ENCODE assay signal across 11 mouse cellular contexts in the genomic region with DNA sequence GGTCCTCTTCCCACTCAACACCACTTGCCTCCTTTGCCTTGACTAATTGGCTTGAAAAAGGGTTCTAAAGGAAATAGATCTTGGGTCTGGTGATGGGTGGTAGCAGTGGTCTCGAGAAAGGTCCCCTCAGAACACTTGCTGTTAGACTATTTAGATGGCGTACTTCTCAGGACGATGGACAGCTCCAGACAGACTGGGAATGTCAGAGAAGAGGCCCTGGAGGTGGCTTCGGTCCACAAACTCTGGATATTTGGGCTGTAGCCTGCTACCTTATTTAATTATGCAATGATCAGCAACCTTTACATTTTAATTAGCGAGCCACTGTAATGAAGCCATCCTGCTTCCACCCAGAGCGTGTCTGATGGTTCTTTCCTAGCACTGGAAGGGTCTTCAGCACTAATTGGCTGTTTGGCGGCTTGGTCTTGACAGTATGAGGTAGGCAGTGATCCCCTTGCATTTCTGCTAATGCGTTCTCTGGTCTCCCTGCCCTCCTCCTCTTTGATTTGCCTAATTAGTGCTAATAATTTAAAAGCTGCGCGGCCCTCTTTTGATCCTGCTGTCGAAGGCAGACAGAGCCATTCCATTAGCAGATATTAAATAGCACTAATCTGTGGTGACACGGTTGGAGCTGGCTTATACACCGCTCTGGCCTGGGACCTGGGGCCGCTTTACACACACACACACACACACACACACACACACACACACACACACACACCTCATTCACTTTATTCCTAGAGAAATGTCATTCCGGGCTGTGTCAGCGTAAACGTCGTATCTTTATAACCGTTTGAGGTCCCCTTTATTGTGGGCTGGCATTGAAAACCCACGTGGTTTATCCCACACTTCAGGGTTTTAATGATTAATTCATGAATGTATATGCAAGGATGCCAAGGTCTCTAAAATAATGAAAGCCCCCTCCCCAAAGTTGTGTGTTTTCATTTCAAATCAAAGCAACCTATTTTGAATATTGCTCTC.
DNase-seq lines count a peak whose midpoint lies in the region; ATAC-seq and TF ChIP-seq lines count a peak whose summit lies in the region.
"Had no signal": no experiment of that assay in that cellular context is flagged by ENCODE, and none has a peak within 500 bp of the region (broad histone marks: within the 10 kb centered on the region; RNA-seq: fewer than 3 reads in every experiment).

No protein-coding gene starts in this region.

- intact Hi-C loops in heart, postnatal 25 days (cut with DNase I), result no loop called here
- intact Hi-C loops in heart, postnatal 14 days (cut with DNase I), result no loop called here

- H3K9ac ChIP-seq in forebrain, postnatal 0 days, result no peak overlapping the region
- H3K9ac ChIP-seq in midbrain, embryonic 16.5 days (ENCODE audit: low read depth, low read length), result no peak overlapping the region

- WGBS in forebrain, postnatal 0 days, result 17% methylated on average over 20 of the region's 20 CpGs
- 27% methylated on average over 20 of the region's 20 CpGs for WGBS in midbrain, embryonic 16.5 days

- peak; percentile 68 for ATAC-seq in forebrain, postnatal 0 days
- ATAC-seq in midbrain, embryonic 16.5 days, result peak; percentile 89

- H3K4me1 ChIP-seq in forebrain, postnatal 0 days (ENCODE audit: insufficient read depth), result no peaks in the 10 kb centered on the region; the same call in 1 of the 2 replicates
- peaks cover 12% of the 10 kb centered on the region; the same call in 1 of the 2 replicates for H3K4me1 ChIP-seq in midbrain, embryonic 16.5 days (ENCODE audit: control insufficient read depth, insufficient read depth, low read length)

- H3K4me3 ChIP-seq in forebrain, postnatal 0 days (ENCODE audit: low read depth, low read length), result no peak overlapping the region
- no peak overlapping the region for H3K4me3 ChIP-seq in midbrain, embryonic 16.5 days (ENCODE audit: low read depth, low read length)

- no peaks in the 10 kb centered on the region for H3K27me3 ChIP-seq in forebrain, postnatal 0 days (ENCODE audit: insufficient read depth, low read length)
- H3K27me3 ChIP-seq in midbrain, embryonic 16.5 days (ENCODE audit: control insufficient read depth, insufficient read depth, low read depth, low read length), result no peaks in the 10 kb centered on the region

- TF ChIP-seq CTCF in forebrain, postnatal 0 days (IDR thresholded peaks at IDR 0.05; ENCODE audit: low read depth), result no peak

- DNase-seq in heart, adult 11 months, result peak; percentile 71
- no peak for DNase-seq in heart, postnatal 25 days (ENCODE audit: low spot score)
- DNase-seq in brain, embryonic 18.5 days (ENCODE audit: low read depth, low spot score), result peak; percentile 12
- DNase-seq in forebrain, postnatal 0 days, result peak; percentile 20
- no peak for DNase-seq in layer of hippocampus, adult 11-12 months (ENCODE audit: low spot score)
- no peak for DNase-seq in layer of hippocampus, adult 8-10 months (ENCODE audit: low spot score in 2 of 2)
- DNase-seq in heart, postnatal 14 days, result no peak
- DNase-seq: liver; right cerebral cortex, postnatal 25 days had no signal

- no peak overlapping the region for H3K27ac ChIP-seq in forebrain, postnatal 0 days (ENCODE audit: low read depth, low read length)
- 0 out of 2 replicates have a peak overlapping the region, but pooled peaks have one; percentile 24 for H3K27ac ChIP-seq in midbrain, embryonic 16.5 days (ENCODE audit: low read length)

- no peaks in the 10 kb centered on the region for H3K9me3 ChIP-seq in forebrain, postnatal 0 days (ENCODE audit: low read length)
- no peaks in the 10 kb centered on the region for H3K9me3 ChIP-seq in midbrain, embryonic 16.5 days (replicated peaks; ENCODE audit: control insufficient read depth, low read length, poor library complexity, severe bottlenecking)

- H3K36me3 ChIP-seq in forebrain, postnatal 0 days (ENCODE audit: insufficient read depth), result no peaks in the 10 kb centered on the region
- no peaks in the 10 kb centered on the region for H3K36me3 ChIP-seq in midbrain, embryonic 16.5 days (ENCODE audit: control insufficient read depth, insufficient read depth, low read length)

- H3K4me2 ChIP-seq in forebrain, postnatal 0 days (ENCODE audit: low read depth), result no peak overlapping the region
- peak overlapping the region; percentile 3; the same call in 1 of the 2 replicates for H3K4me2 ChIP-seq in midbrain, embryonic 16.5 days (ENCODE audit: low read length)
- H3K4me2 ChIP-seq: heart, embryonic 11.5 days had no signal

Comparison
In these comparisons a context has a peak if more than half of its experiments do, and no peak if none do; other contexts are left out.
1. DNase-seq: peak in heart, adult 11 months (single experiment), brain, embryonic 18.5 days (single experiment) and forebrain, postnatal 0 days (single experiment); none in heart, postnatal 25 days (single experiment), layer of hippocampus, adult 11-12 months (single experiment), layer of hippocampus, adult 8-10 months (0 of 2) and heart, postnatal 14 days (0 of 2).